Mouse (Mus musculus) brown adipose tissue, adult 24 weeks (tissue): ENCODE measurements around the gene Wdr75. TPM values are rescaled to one million over a fixed set of nuclear protein-coding genes. Genes with fewer than 3 reads are reported as not detected.

Experiments
- H3K27ac ChIP-seq: fragments of 200-500 bp; replicated peaks from 2 replicates; pipeline ENCODE4 v1.5.1; 2012; ENCODE audit warnings: low read depth, mild to moderate bottlenecking, low read length
- H3K4me1 ChIP-seq: fragments of 200-500 bp; 2 replicates; pipeline ENCODE4 v1.6.1; 2012; ENCODE audit warnings: low read length, mixed read lengths; ENCODE audit not compliant: control insufficient read depth, insufficient read depth, insufficient read length
- H3K4me3 ChIP-seq: fragments of 200-500 bp; 2 replicates; pipeline ENCODE4 v1.5.1; 2012; ENCODE audit warnings: low read depth, mild to moderate bottlenecking, low read length, moderate library complexity; ENCODE audit not compliant: insufficient read depth
- polyA plus RNA-seq: library from polyadenylated mRNA; stranded (reverse); fragments of >200 nt; gene quantifications from 2 replicates; pipeline ENCODE4 v1.2.4, GENCODE M21; 2012; ENCODE audit not compliant: missing spikeins, insufficient read depth, insufficient read length

The Wdr75 gene
- polyA plus RNA-seq, 1 experiment = 27.0 TPM

GRCm38 (mm10) chr1:45866288-45867018, 71.5 kb downstream of the Wdr75 start:
- Histone ChIP-seq H3K4me3 (no peak overlapping the region), H3K4me1 (peaks cover 7% of the 10 kb centered on the region), H3K27ac (peak overlapping the region; percentile 47)

GRCm38 (mm10) chr1:45868050-45868449, 73.1 kb downstream of the Wdr75 start:
- Histone ChIP-seq H3K4me1 (peaks cover 7% of the 10 kb centered on the region), H3K27ac (no peak overlapping the region; the same call in 1 of the 2 replicates), H3K4me3 (no peak overlapping the region)

GRCm38 (mm10) chr1:45868479-45869137, 73.6 kb downstream of the Wdr75 start:
- H3K4me3 ChIP-seq = no peak overlapping the region
- peak overlapping the region; percentile 81 for H3K27ac ChIP-seq
- peaks cover 7% of the 10 kb centered on the region for H3K4me1 ChIP-seq

Other genes with a start within 250 kb of the Wdr75 start
- gene Gm5269, start 95.1 kb downstream of the Wdr75 start, polyA plus RNA-seq = not detected in 2 replicates
- gene Slc40a1, start 131.4 kb downstream of the Wdr75 start, polyA plus RNA-seq = 7.4 and 13.3 TPM in 2 replicates